Mouse (Mus musculus) heart, postnatal 0 days (tissue): Measurements from ENCODE around the gene Inka2. TPM values are rescaled to one million over a fixed set of nuclear protein-coding genes. Genes with fewer than 3 reads are reported as not detected.

ENCODE experiments used
- ATAC-seq: fragments of 200-750 bp; cut with Nextera tagmentation; 2 replicates; pipeline ENCODE4 v1.8.0; 2017; ENCODE audit warnings: low read depth, moderate number of reproducible peaks, moderate library complexity; ENCODE audit not compliant: insufficient read depth
- DNase-seq: peaks from one replicate; pipeline ENCODE4 v3.0.0-alpha.2; 2016; ENCODE audit warnings: low spot score
- H3K27ac ChIP-seq: fragments of 300-500 bp; sonication (generic); 2 replicates; pipeline ENCODE4 v1.5.1; 2014; ENCODE audit warnings: low read depth, mild to moderate bottlenecking
- H3K27me3 ChIP-seq: fragments of 300-500 bp; sonication (generic); 2 replicates; pipeline ENCODE4 v1.6.1; 2014; ENCODE audit warnings: low read length, mixed read lengths; ENCODE audit not compliant: control insufficient read depth, insufficient read depth
- H3K36me3 ChIP-seq: fragments of 300-500 bp; sonication (generic); replicated peaks from 2 replicates; pipeline ENCODE4 v1.6.1; 2014; ENCODE audit warnings: low read length, mixed read lengths; ENCODE audit not compliant: control insufficient read depth, insufficient read depth
- H3K4me1 ChIP-seq: fragments of 300-500 bp; sonication (generic); 2 replicates; pipeline ENCODE4 v1.6.1; 2014; ENCODE audit warnings: antibody characterized with exemption; ENCODE audit not compliant: control insufficient read depth, insufficient read depth
- H3K4me2 ChIP-seq: fragments of 300-500 bp; sonication (generic); 2 replicates; pipeline ENCODE4 v1.6.1; 2014; ENCODE audit warnings: low read depth, mild to moderate bottlenecking, low read length, moderate library complexity
- H3K4me3 ChIP-seq: fragments of 300-500 bp; sonication (generic); 2 replicates; pipeline ENCODE4 v1.5.1; 2014; ENCODE audit warnings: low read depth, low read length
- H3K9ac ChIP-seq: fragments of 300-500 bp; sonication (generic); replicated peaks from 2 replicates; pipeline ENCODE4 v1.6.1; 2014; ENCODE audit warnings: low read depth, low read length, mixed read lengths
- H3K9me3 ChIP-seq: fragments of 300-500 bp; sonication (generic); replicated peaks from 2 replicates; pipeline ENCODE4 v1.6.1; 2016; ENCODE audit warnings: low read length; ENCODE audit not compliant: control insufficient read depth
- CTCF ChIP-seq: IDR thresholded peaks from 2 replicates; pipeline ENCODE4 v1.5.1; 2016; ENCODE audit warnings: antibody characterized with exemption, control low read depth, low read depth
- EP300 ChIP-seq: IDR thresholded peaks from 2 replicates; pipeline ENCODE4 v1.6.1; 2016; ENCODE audit warnings: antibody characterized with exemption, low read depth
- WGBS: fragments of 180-500 bp; shearing (Covaris S2); extraction: QIAGEN DNeasy Blood & Tissue Kit; methylation state at CpG from one replicate; pipeline ENCODE4 v1.1.7; 2014; 5-methylcytosine and 5-hydroxymethylcytosine counted together
- polyA plus RNA-seq: library from polyadenylated mRNA; unstranded; fragments of >200 nt; fragmentation: Nextera tagmentation; extraction: Ambion mirVana; gene quantifications from 2 replicates; pipeline ENCODE4 v1.2.1, GENCODE M21; 2015
- total RNA-seq: library from RNA; depleted of rRNA; stranded (reverse); fragments of >200 nt; gene quantifications from 2 replicates; pipeline ENCODE4 v1.2.3, GENCODE M21; 2014; ENCODE audit warnings: low replicate concordance; rRNA removed

Gene Inka2
- total and polyA plus RNA-seq, 2 experiments from 2014 or later: 4.5 to 8.9 TPM

DNA sequence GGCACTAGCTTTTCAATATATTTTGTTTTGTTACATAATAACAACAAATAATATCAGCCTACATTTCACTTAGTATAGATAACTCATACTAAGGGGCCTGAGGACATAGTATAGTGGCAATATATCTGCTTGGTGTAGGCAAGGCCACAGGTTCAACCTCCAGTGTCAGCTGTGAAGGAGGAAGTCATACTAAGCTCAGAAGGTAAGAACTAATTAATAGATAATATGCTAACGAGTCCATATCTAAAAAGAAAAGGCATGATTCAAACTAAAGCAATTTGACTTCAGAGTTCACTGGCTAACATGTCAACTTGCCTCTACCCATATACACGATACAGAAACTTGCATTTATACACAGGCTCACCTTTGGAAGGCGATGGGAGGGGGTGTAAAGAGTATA, 55.7 kb downstream of the Inka2 start:
- Histone ChIP-seq H3K27ac (no peak overlapping the region), H3K9me3 (no peaks in the 10 kb centered on the region), H3K27me3 (no peaks in the 10 kb centered on the region), H3K36me3 (no peaks in the 10 kb centered on the region), H3K4me1 (peaks cover 37% of the 10 kb centered on the region), H3K4me3 (no peak overlapping the region), H3K9ac (no peak overlapping the region), H3K4me2 (no peak overlapping the region)
- TF ChIP-seq CTCF (no peak), EP300 (no peak)
- DNase-seq: no peak
- WGBS: 95% methylated on average over 3 of the region's 3 CpGs
- ATAC-seq: no peak

DNA sequence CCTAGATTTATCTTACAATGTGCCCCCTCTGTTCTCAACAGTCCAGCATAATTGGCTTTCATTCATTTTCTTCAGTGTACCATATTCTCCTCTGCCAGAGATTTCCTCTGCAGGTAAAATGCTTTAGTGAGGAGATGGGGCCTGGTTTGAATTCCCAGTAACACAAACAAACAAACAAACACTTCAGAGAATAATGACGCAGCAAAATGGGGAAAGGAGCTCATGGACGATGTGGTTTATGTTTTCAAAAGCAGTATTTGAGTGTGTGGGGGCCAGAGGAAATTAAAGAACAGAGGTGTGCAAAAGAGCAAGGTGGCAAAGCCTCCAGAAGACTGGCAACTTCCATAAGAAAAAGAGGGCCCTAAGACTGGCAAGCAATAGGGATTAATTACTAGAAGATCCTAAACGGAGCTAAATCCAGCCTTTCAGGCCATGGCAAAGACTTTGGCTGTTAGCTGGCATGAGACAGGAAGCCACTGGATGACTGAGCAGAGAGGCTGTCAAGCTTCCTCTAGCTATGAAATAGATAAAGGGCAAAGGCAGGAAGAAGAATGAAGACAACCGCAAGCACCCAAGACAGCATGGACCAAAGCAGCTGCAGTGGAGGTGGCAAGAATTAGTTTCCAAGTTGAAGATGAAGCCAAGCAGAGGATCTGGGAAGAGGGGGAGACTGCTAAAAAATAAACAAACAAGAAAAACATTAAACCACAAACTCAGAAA, 58.9 kb downstream of the Inka2 start:
- WGBS: 62% methylated on average over 4 of the region's 4 CpGs
- H3K4me2 ChIP-seq: no peak overlapping the region
- H3K9ac ChIP-seq: no peak overlapping the region
- no peak for DNase-seq
- no peaks in the 10 kb centered on the region for H3K36me3 ChIP-seq
- H3K27ac ChIP-seq: 0 out of 2 replicates have a peak overlapping the region, but pooled peaks have one; percentile 30
- no peak for ATAC-seq
- H3K9me3 ChIP-seq: no peaks in the 10 kb centered on the region
- H3K4me1 ChIP-seq: peaks cover 10% of the 10 kb centered on the region
- H3K27me3 ChIP-seq: no peaks in the 10 kb centered on the region
- TF ChIP-seq EP300 (no peak), CTCF (no peak)
- H3K4me3 ChIP-seq: no peak overlapping the region

DNA sequence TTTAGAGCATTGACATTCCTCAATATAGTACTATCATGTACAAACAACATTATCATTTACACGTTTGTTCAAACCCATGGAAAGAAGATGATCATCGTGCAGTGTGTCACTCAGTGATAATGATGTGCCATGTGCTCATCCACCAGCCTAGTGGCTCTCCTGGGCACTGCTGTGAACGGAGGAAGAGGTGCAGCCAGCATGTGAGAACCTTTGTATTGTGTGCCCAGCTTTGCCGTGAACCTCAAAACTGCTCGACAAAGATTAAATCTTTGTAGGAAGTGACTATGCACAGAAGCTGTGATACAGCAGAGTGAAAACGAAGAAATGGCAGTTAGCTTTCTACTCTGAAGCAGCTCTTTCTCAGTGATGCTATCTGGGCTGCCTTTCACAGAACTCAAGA, 64.1 kb downstream of the Inka2 start:
- TF ChIP-seq CTCF: no peak
- TF ChIP-seq EP300: no peak
- 63% methylated on average over 6 of the region's 6 CpGs for WGBS
- peaks cover 3% of the 10 kb centered on the region; the same call in 1 of the 2 replicates for H3K9me3 ChIP-seq
- no peak for DNase-seq
- H3K4me1 ChIP-seq: peaks cover 4% of the 10 kb centered on the region; the same call in 1 of the 2 replicates
- ATAC-seq: no peak
- H3K27me3 ChIP-seq: no peaks in the 10 kb centered on the region
- no peak overlapping the region for H3K4me2 ChIP-seq
- no peak overlapping the region for H3K4me3 ChIP-seq
- H3K27ac ChIP-seq: no peak overlapping the region
- H3K36me3 ChIP-seq: no peaks in the 10 kb centered on the region
- no peak overlapping the region for H3K9ac ChIP-seq

DNA sequence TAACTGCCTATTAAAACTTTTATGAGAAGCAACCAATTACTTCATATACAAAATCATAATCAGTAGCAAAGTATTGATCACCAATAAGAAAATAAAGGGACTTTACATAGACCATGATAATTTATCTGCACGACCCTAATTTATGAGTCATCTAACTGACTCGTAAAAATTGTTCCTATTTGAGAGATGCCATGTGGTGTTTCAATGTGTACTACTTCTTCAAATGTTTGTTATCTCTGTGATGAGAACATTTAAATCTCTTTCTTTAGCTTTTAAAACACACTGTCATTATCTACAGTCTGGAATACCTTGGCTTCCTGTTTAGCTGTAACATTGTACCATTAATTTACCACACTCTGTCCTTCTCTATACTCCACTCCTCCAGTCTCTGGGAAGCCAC, 65.0 kb downstream of the Inka2 start:
- no peak for ATAC-seq
- Histone ChIP-seq H3K9me3 (peaks cover 3% of the 10 kb centered on the region; the same call in 1 of the 2 replicates), H3K27ac (no peak overlapping the region), H3K4me1 (0 out of 2 replicates have a peak, but pooled peaks cover 2% of the 10 kb centered on the region), H3K4me3 (no peak overlapping the region), H3K4me2 (no peak overlapping the region), H3K9ac (no peak overlapping the region), H3K27me3 (no peaks in the 10 kb centered on the region), H3K36me3 (no peaks in the 10 kb centered on the region)
- WGBS: 69% methylated on average over 2 of the region's 2 CpGs
- TF ChIP-seq EP300: no peak
- DNase-seq: no peak

Other genes with a start within 250 kb of the Inka2 start
- 12.6 and 19.7 TPM in 2 replicates for gene Ddx20, start 17.0 kb upstream of the Inka2 start, total RNA-seq
- 11.6 and 15.1 TPM in 2 replicates for gene Ddx20, start 17.0 kb upstream of the Inka2 start, polyA plus RNA-seq
- gene Rap1a, start 96.7 kb downstream of the Inka2 start, total RNA-seq: 17.8 and 33.3 TPM in 2 replicates
- gene Rap1a, start 96.7 kb downstream of the Inka2 start, polyA plus RNA-seq: 91.0 and 92.3 TPM in 2 replicates
- not detected in 2 replicates for gene Adora3, start 166.3 kb downstream of the Inka2 start, total RNA-seq
- 0.14 and 0.21 TPM in 2 replicates for gene Adora3, start 166.3 kb downstream of the Inka2 start, polyA plus RNA-seq
- gene Tmigd3, start 166.3 kb downstream of the Inka2 start, total RNA-seq: not detected in 2 replicates
- 0.33 and 0.44 TPM in 2 replicates for gene Tmigd3, start 166.3 kb downstream of the Inka2 start, polyA plus RNA-seq
- 0.04 TPM in 1 of 2 replicates, not detected in the other for gene I830077J02Rik, start 228.1 kb downstream of the Inka2 start, total RNA-seq
- 0.82 and 0.88 TPM in 2 replicates for gene I830077J02Rik, start 228.1 kb downstream of the Inka2 start, polyA plus RNA-seq